Mouse (Mus musculus): ENCODE measurements around the gene Slc44a5. TPM values are rescaled to one million over a fixed set of nuclear protein-coding genes. Genes with fewer than 3 reads are reported as not detected.
"Not testable (repeated sequence)": the region's sequence is repeated elsewhere in the genome, so short reads cannot be mapped to it uniquely, and the experiment has no call there.

The Slc44a5 gene
- total RNA-seq, 1 experiment from 2014 or later: not detected

- no peak for ATAC-seq (replicated peaks; ENCODE audit: insufficient number of reproducible peaks, low FRiP score, low TSS enrichment, poor library complexity, severe bottlenecking)
These were observed 11.4 kb upstream of the Slc44a5 start for GRCm38 (mm10) chr3:153961632-153962389.

GRCm38 (mm10) chr3:153967447-153967846 lies 5.8 kb upstream of the Slc44a5 start:
- no peak for ATAC-seq (replicated peaks; ENCODE audit: insufficient number of reproducible peaks, low FRiP score, low TSS enrichment, poor library complexity, severe bottlenecking)

DNA sequence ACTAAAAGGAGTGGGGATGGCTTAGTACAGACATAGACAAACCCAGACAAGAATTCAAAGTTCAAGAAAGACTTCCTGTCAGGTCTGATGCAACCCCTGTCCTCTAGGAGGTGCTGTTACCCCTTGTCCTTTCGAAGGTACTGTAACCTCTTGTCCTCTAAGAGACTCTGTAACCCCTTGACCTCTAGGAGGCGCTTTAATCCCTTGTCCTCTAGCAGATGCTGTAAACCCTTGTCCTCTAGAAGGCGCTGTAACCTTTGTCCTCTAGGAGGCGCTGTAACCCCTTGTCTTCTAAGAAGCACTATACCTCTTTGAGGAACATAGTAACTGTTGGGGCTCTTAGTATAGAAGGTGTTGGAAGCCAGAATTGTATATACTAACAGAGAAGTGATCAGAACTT lies 4.7 kb upstream of the Slc44a5 start:
- ATAC-seq (replicated peaks; ENCODE audit: insufficient number of reproducible peaks, low FRiP score, low TSS enrichment, poor library complexity, severe bottlenecking): peak; percentile 55

- no peak for ATAC-seq (replicated peaks; ENCODE audit: insufficient number of reproducible peaks, low FRiP score, low TSS enrichment, poor library complexity, severe bottlenecking)
These were observed 3.8 kb upstream of the Slc44a5 start for GRCm38 (mm10) chr3:153969451-153969850.

DNA sequence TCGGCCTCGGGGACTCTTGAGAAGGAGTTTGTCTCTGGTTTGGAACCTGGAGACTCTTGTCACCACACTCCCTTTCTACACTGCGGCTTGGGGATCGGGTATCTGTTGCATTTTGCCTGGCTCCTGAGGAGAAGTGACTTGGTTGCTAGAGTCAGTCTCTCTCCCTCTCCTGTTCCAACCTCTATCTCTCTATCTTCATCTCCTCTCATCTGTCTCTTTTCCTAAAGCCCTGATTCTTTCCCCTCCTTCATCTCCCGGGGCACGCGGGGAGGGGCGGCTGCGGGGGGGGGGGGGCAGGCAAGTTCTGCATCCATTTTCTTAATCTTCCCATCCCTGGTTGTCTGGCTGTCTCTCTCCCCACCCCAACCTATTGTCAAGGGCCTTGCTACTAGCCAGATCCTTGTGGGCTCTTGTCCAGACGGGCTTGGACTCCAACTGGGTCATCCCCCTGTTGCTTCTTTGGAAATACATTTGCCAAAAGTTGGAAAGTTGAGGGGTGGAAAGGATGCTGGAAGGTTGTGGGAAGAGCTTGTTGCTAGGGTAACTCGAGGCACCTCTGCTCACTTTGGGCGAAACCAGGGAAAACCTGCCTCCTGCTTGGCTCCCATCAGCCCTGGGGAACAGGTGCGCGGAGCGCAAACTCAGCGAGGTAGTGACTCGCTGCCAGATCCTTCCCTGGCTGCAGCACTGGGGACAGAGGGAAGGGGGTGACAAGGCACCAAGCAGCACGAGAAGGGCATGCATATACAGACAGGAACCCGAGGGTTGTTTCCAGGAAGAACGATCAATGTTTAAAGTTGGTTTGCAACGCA lies 919 bp downstream of the Slc44a5 start:
- ATAC-seq (replicated peaks; ENCODE audit: insufficient number of reproducible peaks, low FRiP score, low TSS enrichment, poor library complexity, severe bottlenecking): no peak

DNA sequence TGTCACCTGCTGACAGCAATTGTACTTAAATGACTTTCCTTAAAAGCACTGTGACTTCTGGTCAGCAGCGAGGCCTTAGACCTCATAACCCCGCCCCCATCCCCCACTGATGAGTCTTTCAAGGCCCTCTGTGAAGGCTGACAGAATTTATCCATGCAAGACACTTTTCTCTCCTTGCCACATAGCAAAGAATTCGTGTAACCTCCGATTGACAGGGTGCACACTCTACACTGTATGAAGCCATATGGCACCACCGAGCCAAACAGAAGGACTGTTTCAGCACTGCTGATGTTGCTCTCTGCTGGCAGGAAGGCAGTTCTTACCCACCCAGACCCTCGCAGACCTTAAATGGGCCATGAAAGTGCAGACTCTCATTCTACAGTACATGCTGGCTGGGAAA lies 1.8 kb downstream of the Slc44a5 start:
- no peak for ATAC-seq (replicated peaks; ENCODE audit: insufficient number of reproducible peaks, low FRiP score, low TSS enrichment, poor library complexity, severe bottlenecking)

DNA sequence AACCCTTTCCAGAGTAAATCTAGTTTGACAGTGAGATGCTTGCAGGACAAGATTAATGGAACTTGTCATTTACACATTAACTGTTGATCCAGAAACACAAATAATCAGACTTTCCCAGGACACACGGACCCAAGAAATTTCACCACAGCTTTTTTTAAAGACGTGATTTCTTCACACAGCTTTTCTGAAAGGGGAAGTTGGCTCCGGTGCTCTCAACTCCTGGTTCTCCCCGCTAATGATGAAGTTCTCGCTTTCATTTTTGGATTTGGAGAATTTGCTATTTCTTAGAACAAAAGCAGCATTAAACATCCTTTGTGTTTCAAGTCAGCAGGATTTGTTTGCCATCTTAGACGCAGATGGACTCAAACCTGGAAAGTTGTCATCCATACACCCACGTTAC lies 2.6 kb downstream of the Slc44a5 start:
- ATAC-seq (replicated peaks; ENCODE audit: insufficient number of reproducible peaks, low FRiP score, low TSS enrichment, poor library complexity, severe bottlenecking): no peak

DNA sequence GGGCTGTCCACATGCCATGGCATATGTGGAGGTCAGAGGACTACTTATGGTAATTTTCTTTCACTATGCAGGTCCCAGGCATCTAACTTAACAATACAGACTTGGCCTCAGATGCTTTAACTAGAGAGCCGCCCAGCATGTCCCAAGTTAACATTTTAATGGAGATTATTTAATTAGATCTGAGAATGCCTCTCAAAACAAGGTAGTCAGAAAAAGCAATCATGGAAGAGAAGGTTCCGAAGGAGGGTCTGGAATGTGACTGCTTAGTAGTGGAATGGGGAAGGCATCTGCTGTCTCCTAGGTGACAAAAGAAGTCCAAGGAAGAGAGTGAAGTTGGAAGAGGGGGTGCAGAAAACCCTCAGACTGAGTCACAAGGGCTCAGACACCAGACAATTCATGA lies 7.4 kb downstream of the Slc44a5 start:
- no peak for ATAC-seq (replicated peaks; ENCODE audit: insufficient number of reproducible peaks, low FRiP score, low TSS enrichment, poor library complexity, severe bottlenecking)

GRCm38 (mm10) chr3:153984428-153985340 lies 11.4 kb downstream of the Slc44a5 start:
- no peak for ATAC-seq (replicated peaks; ENCODE audit: insufficient number of reproducible peaks, low FRiP score, low TSS enrichment, poor library complexity, severe bottlenecking)

DNA sequence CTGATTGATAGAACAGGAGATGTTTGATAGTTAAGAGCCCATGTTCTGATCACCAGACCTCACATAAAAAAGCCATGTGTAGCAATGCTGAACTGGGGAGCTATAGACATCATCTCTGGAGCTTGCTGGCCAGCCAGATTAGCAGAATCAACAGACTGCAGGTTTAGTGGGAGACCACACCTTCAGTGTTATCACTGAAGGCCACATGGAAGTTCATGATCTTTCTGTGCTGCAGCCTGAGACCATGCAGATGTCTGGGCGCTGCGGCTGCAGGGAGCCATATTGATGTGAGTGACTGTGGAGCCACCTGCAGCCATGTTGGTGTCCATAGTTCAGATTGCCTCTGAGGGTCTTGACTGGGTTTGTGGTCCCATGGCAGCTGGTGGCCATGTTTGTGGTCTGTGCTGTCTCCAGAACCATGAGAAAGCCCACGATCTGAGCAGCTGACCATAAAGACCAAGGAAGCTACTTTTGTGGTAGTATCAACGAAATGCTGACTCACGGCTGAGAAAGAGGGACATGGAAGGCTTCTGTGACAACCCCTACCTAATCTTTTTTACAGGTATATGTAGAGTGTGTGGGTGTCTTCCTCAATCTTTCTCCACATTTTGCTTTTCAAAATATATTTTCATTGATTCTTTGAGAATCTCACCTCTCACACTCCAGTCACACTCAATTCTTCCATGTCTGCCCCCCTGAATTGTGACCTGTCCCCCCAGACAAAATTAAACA lies 26.7 kb downstream of the Slc44a5 start:
- no peak for ATAC-seq (replicated peaks; ENCODE audit: insufficient number of reproducible peaks, low FRiP score, low TSS enrichment, poor library complexity, severe bottlenecking)

DNA sequence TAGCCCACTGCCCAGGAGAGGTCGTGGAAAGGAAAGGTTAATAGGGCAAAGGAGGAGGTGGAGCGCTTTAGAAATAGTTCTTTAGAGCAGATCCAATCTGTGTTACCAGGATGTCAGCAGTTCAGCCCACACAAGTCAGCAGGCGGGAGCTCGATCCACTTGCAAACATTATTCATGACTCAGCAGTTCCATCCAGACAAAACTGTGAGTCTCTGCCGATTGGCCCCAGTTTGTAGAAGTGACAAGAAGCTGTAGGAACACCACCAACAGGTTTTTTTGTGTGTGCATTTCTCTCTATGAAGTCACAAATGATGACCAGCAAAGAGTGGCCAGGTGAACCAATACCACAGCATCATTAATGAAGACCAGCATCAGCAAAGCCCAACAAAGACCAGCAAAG lies 28.1 kb downstream of the Slc44a5 start:
- ATAC-seq (replicated peaks; ENCODE audit: insufficient number of reproducible peaks, low FRiP score, low TSS enrichment, poor library complexity, severe bottlenecking): no peak

DNA sequence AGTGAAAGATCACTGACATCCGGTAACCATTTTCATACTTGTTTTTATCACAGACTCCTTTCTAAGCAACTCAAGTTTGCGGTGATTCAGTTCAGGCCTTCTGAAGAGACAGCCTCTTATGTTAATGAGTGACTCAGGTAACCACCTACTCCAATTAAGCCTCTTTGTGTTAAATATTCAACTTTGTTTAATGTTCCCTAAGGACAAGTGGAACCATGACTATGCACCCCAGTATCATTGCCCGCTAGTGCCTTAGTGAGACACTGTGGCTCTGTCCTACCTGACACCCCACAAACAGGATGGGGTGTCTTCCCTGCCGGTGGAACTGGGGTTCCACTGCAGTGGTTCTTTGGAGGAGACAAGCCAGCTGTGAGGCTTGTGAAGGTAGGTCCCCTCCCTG lies 73.6 kb downstream of the Slc44a5 start:
- ATAC-seq (replicated peaks; ENCODE audit: insufficient number of reproducible peaks, low FRiP score, low TSS enrichment, poor library complexity, severe bottlenecking): no peak

- ATAC-seq (replicated peaks; ENCODE audit: insufficient number of reproducible peaks, low FRiP score, low TSS enrichment, poor library complexity, severe bottlenecking): no peak
These were observed 80.1 kb downstream of the Slc44a5 start for GRCm38 (mm10) chr3:154053331-154053730.

DNA sequence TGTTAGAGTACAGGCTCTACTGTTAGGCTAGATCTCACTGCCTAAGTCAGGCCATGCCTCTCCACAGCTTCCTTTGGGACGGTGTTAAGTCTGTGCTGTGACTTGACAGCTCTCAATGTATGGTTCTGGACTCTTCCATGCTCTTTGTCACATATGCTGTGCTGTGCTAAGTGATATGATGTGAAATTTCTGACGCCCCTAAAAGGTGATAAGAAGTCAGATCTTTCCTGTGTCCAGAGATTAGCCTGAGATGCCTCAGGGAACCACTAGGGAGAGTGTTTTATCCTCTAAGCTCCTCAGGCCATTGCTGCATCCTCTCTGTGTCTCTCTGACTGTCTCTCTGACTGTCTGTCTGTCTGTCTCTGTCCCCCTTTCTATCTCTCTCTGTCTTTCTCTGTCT lies 84.2 kb downstream of the Slc44a5 start:
- ATAC-seq (replicated peaks; ENCODE audit: insufficient number of reproducible peaks, low FRiP score, low TSS enrichment, poor library complexity, severe bottlenecking): no peak

DNA sequence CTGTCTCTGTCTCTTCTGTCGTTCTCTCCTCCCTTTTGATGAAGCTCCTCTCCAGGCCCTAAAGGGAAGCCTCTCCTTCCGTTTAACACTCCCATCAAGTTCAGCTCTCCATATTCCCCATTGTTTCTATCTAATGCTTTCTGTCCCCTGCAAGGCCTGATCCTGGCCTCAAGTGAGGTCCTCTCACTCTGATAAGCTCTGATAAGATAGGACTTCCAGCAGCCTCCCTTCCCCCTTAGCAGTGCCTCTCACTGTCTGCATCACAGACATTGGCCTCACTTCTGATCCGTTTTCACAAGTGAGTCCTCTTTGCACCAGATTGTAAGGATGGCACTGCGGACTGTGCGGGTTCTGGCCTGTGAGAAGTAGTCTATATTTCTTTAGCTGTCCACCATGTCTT lies 85.0 kb downstream of the Slc44a5 start:
- no peak for ATAC-seq (replicated peaks; ENCODE audit: insufficient number of reproducible peaks, low FRiP score, low TSS enrichment, poor library complexity, severe bottlenecking)

- not testable (repeated sequence) for ATAC-seq (replicated peaks; ENCODE audit: insufficient number of reproducible peaks, low FRiP score, low TSS enrichment, poor library complexity, severe bottlenecking)
These were observed 98.8 kb downstream of the Slc44a5 start for GRCm38 (mm10) chr3:154071989-154072388.

GRCm38 (mm10) chr3:154075749-154076148 lies 102.5 kb downstream of the Slc44a5 start:
- ATAC-seq (replicated peaks; ENCODE audit: insufficient number of reproducible peaks, low FRiP score, low TSS enrichment, poor library complexity, severe bottlenecking): no peak

DNA sequence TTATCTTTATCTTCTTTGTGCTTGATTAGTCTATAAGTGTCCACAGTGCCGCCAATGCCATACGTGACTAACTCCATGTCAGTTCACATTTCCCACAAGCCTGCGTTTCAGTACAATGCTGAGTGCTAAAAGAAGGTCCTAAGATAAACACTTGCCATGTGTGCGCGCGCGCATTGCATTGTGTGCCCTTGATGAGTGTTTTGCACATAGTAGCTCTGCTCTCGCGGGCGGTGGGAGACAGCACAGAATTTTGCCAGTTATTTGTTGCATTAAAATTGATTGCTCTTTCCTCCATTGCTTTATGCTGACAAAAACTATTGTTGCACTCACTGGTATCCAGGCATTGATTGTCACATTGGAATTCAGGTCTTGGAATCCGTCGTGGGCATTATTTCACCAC lies 108.5 kb downstream of the Slc44a5 start:
- no peak for ATAC-seq (replicated peaks; ENCODE audit: insufficient number of reproducible peaks, low FRiP score, low TSS enrichment, poor library complexity, severe bottlenecking)

DNA sequence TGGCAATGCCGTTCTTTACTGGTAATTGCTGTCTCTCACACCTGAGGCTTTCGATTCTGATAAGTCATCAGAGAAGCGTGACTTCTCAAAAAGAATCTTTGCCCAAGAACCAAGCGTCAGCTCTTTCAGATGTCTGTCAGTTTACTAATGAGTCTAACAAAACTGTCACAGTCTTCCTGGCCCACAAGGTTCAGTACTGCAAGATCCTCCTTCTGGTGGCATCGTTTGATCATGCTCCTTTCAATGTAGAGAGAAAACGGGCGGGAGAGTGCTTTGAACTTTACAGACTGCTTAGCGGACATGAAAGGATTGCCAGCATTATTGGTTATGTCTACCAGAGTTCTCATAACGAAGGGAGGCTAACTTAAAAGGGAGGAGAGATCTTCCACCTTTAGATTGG lies 109.0 kb downstream of the Slc44a5 start:
- no peak for ATAC-seq (replicated peaks; ENCODE audit: insufficient number of reproducible peaks, low FRiP score, low TSS enrichment, poor library complexity, severe bottlenecking)
